16 mouse cellular contexts compared by ENCODE assay signal in the genomic region with DNA sequence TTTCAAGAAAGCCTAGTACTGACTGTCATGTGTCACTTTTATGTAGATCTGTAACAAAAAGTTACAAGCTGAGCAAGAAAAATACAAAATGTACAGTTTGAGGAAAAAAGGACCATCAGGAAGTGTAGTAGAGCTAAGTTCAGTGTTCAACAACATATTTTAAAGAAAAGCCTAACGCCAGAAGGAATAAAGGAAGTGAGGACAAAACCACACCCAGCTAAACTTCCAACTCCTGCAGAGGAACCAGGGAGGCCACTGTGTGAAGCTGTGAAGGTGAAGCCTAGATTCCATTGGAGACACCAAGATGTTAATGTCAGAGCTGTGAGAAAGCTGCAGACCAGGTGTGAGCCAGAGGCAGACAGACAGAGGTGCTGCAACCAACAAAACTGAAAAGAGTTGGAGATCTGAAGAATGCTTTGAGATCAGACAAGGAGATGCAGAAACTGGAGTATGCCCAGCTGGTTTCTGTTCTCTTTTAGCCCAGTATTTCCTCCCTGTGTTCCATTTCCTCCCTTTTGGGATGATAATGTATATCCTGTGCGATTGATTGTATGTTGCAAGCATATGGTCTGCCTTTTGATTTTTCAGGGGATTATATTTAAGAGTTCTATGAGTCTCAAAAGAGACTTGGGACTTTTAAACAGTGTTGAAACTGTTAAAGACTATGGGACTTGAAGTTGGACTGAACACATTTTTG. TPM values are rescaled to one million over a fixed set of nuclear protein-coding genes. Genes with fewer than 3 reads are reported as not detected.
"Had no signal": no experiment of that assay in that cellular context is flagged by ENCODE, and none has a peak within 500 bp of the region (broad histone marks: within the 10 kb centered on the region; RNA-seq: fewer than 3 reads in every experiment).

No protein-coding gene starts in this region.

- DNase-seq: kidney, adult 2 months; kidney, postnatal 25 days; layer of hippocampus, adult 9-11 months; liver, embryonic 13.5 days; lung, adult 2 months; lung, postnatal 14 days; thymus, adult 18-20 months; thymus, postnatal 36 days had no signal

- H3K4me3 ChIP-seq: layer of hippocampus, adult 2 months; liver, embryonic 13.5 days; midbrain, embryonic 12.5 days; midbrain, embryonic 15.5 days; myocyte; neural tube, embryonic 13.5 days had no signal

- H3K27me3 ChIP-seq: liver, embryonic 13.5 days; midbrain, embryonic 12.5 days; midbrain, embryonic 15.5 days; neural tube, embryonic 13.5 days had no signal

- H3K9ac ChIP-seq: liver, embryonic 13.5 days; midbrain, embryonic 12.5 days; midbrain, embryonic 15.5 days; neural tube, embryonic 13.5 days had no signal

- H3K9me3 ChIP-seq: liver, embryonic 13.5 days; midbrain, embryonic 12.5 days; midbrain, embryonic 15.5 days; neural tube, embryonic 13.5 days had no signal

- H3K27ac ChIP-seq: kidney, postnatal 0 days; layer of hippocampus, adult 2 months; liver, embryonic 13.5 days; midbrain, embryonic 12.5 days; midbrain, embryonic 15.5 days; neural tube, embryonic 13.5 days had no signal

- H3K4me1 ChIP-seq: liver, embryonic 13.5 days; midbrain, embryonic 12.5 days; midbrain, embryonic 15.5 days; neural tube, embryonic 13.5 days had no signal

- ATAC-seq: midbrain, embryonic 15.5 days had no signal

RNA-seq across cellular contexts. Expression of a gene that starts 51.9 kb away (rescaled TPM):
- total RNA-seq: liver, adult 2 months; neutrophil, adult 5-6 weeks had no signal
